Comparison of ENCODE assay signal across 15 mouse cellular contexts in genomic region chr4:82319388-82319787, GRCm38 (mm10).
"Had no signal": no experiment of that assay in that cellular context is flagged by ENCODE, and none has a peak within 500 bp of the region (broad histone marks: within the 10 kb centered on the region; RNA-seq: fewer than 3 reads in every experiment).

No protein-coding gene starts in this region.

- H3K27ac ChIP-seq: kidney, embryonic 15.5 days; liver, embryonic 13.5 days; midbrain, embryonic 12.5 days; neural tube, embryonic 13.5 days had no signal

- DNase-seq: kidney, adult 2 months; kidney, postnatal 14 days; kidney, postnatal 4 days; left cerebral cortex, postnatal 4 days; liver, embryonic 13.5 days; lung, adult 2 months; lung, postnatal 14 days; lung, postnatal 4 days; thymus, adult 18-20 months; thymus, postnatal 36 days had no signal

- H3K27me3 ChIP-seq: kidney, embryonic 15.5 days; liver, embryonic 13.5 days; midbrain, embryonic 12.5 days; neural tube, embryonic 13.5 days had no signal

- H3K9ac ChIP-seq: kidney, embryonic 15.5 days; liver, embryonic 13.5 days; midbrain, embryonic 12.5 days; neural tube, embryonic 13.5 days had no signal

- H3K4me3 ChIP-seq: kidney, embryonic 15.5 days; liver, embryonic 13.5 days; midbrain, embryonic 12.5 days; myocyte; neural tube, embryonic 13.5 days had no signal

- H3K4me2 ChIP-seq: kidney, embryonic 15.5 days; liver, embryonic 13.5 days; midbrain, embryonic 12.5 days; neural tube, embryonic 13.5 days had no signal

- H3K9me3 ChIP-seq: kidney, embryonic 15.5 days; liver, embryonic 13.5 days; midbrain, embryonic 12.5 days; neural tube, embryonic 13.5 days had no signal

- ATAC-seq: midbrain, embryonic 16.5 days had no signal

- H3K4me1 ChIP-seq: kidney, embryonic 15.5 days; liver, embryonic 13.5 days; midbrain, embryonic 12.5 days had no signal
